Mouse (Mus musculus): ENCODE measurements around the gene Slc5a2. TPM values are rescaled to one million over a fixed set of nuclear protein-coding genes. Genes with fewer than 3 reads are reported as not detected.

Gene Slc5a2
- polyA plus RNA-seq (2015; fragmentation: Nextera tagmentation; extraction: Ambion mirVana), result not detected in 2 replicates

GRCm38 (mm10) chr7:128265411-128265810 is at the start of gene Slc5a2:
Slc5a2 (plus strand) TSS chr7:128265657.
- no peaks in the 10 kb centered on the region for H3K4me1 ChIP-seq (replicated peaks; ENCODE audit: control insufficient read depth, insufficient read depth, low read length)
- TF ChIP-seq CTCF (IDR thresholded peaks at IDR 0.05; ENCODE audit: low read depth), result no peak
- WGBS, result 81% methylated on average over 6 of the region's 6 CpGs
- no peak within 1 kb of the TSS for H3K4me3 ChIP-seq (ENCODE audit: low read depth, low read length)
- H3K27me3 ChIP-seq (replicated peaks; ENCODE audit: control insufficient read depth, insufficient read depth, low read length), result no peaks in the 10 kb centered on the region
- H3K36me3 ChIP-seq (ENCODE audit: control insufficient read depth, insufficient read depth), result no peaks in the 10 kb centered on the region
- no peak for ATAC-seq
- H3K4me2 ChIP-seq (replicated peaks; ENCODE audit: low read depth), result no peak within 1 kb of the TSS
- H3K9me3 ChIP-seq (ENCODE audit: control insufficient read depth), result no peaks in the 10 kb centered on the region
- H3K9ac ChIP-seq (ENCODE audit: low read depth, low read length), result no peak within 1 kb of the TSS
- no peak within 1 kb of the TSS for H3K27ac ChIP-seq (ENCODE audit: low read depth, low read length)

GRCm38 (mm10) chr7:128219952-128220351 is 45.5 kb upstream of the Slc5a2 start:
- Histone ChIP-seq H3K36me3 (ENCODE audit: control insufficient read depth, insufficient read depth) (no peaks in the 10 kb centered on the region), H3K27ac (ENCODE audit: low read depth, low read length) (no peak overlapping the region), H3K9ac (ENCODE audit: low read depth, low read length) (no peak overlapping the region), H3K4me2 (replicated peaks; ENCODE audit: low read depth) (no peak overlapping the region), H3K9me3 (ENCODE audit: control insufficient read depth) (no peaks in the 10 kb centered on the region), H3K4me1 (replicated peaks; ENCODE audit: control insufficient read depth, insufficient read depth, low read length) (no peaks in the 10 kb centered on the region), H3K27me3 (replicated peaks; ENCODE audit: control insufficient read depth, insufficient read depth, low read length) (no peaks in the 10 kb centered on the region), H3K4me3 (ENCODE audit: low read depth, low read length) (no peak overlapping the region)
- no peak for TF ChIP-seq CTCF (IDR thresholded peaks at IDR 0.05; ENCODE audit: low read depth)
- WGBS, result 80% methylated on average over 4 of the region's 4 CpGs
- ATAC-seq, result no peak

GRCm38 (mm10) chr7:128220936-128221335 is 44.5 kb upstream of the Slc5a2 start:
- no peaks in the 10 kb centered on the region for H3K36me3 ChIP-seq (ENCODE audit: control insufficient read depth, insufficient read depth)
- H3K27ac ChIP-seq (ENCODE audit: low read depth, low read length), result no peak overlapping the region
- no peaks in the 10 kb centered on the region for H3K4me1 ChIP-seq (replicated peaks; ENCODE audit: control insufficient read depth, insufficient read depth, low read length)
- no peak overlapping the region for H3K4me2 ChIP-seq (replicated peaks; ENCODE audit: low read depth)
- no peak overlapping the region for H3K9ac ChIP-seq (ENCODE audit: low read depth, low read length)
- no peak for ATAC-seq
- H3K4me3 ChIP-seq (ENCODE audit: low read depth, low read length), result no peak overlapping the region
- no peaks in the 10 kb centered on the region for H3K27me3 ChIP-seq (replicated peaks; ENCODE audit: control insufficient read depth, insufficient read depth, low read length)
- no peak for TF ChIP-seq CTCF (IDR thresholded peaks at IDR 0.05; ENCODE audit: low read depth)
- H3K9me3 ChIP-seq (ENCODE audit: control insufficient read depth), result no peaks in the 10 kb centered on the region
- 78% methylated on average over 3 of the region's 3 CpGs for WGBS

- no peaks in the 10 kb centered on the region for H3K36me3 ChIP-seq (ENCODE audit: control insufficient read depth, insufficient read depth)
- H3K27ac ChIP-seq (ENCODE audit: low read depth, low read length), result no peak overlapping the region
- whole genome bisulfite sequencing, result 35% methylated on average over 8 of the region's 8 CpGs
- no peak overlapping the region for H3K4me2 ChIP-seq (replicated peaks; ENCODE audit: low read depth)
- no peak for TF ChIP-seq CTCF (IDR thresholded peaks at IDR 0.05; ENCODE audit: low read depth)
- no peak for ATAC-seq
- H3K27me3 ChIP-seq (replicated peaks; ENCODE audit: control insufficient read depth, insufficient read depth, low read length), result no peaks in the 10 kb centered on the region
- no peak overlapping the region for H3K4me3 ChIP-seq (ENCODE audit: low read depth, low read length)
- no peak overlapping the region for H3K9ac ChIP-seq (ENCODE audit: low read depth, low read length)
- no peaks in the 10 kb centered on the region for H3K4me1 ChIP-seq (replicated peaks; ENCODE audit: control insufficient read depth, insufficient read depth, low read length)
- no peaks in the 10 kb centered on the region for H3K9me3 ChIP-seq (ENCODE audit: control insufficient read depth)
Measured at GRCm38 (mm10) chr7:128231741-128232140, 33.7 kb upstream of the Slc5a2 start.

GRCm38 (mm10) chr7:128234796-128235195 is 30.7 kb upstream of the Slc5a2 start:
- no peaks in the 10 kb centered on the region for H3K9me3 ChIP-seq (ENCODE audit: control insufficient read depth)
- 78% methylated on average over 2 of the region's 2 CpGs for WGBS
- TF ChIP-seq CTCF (IDR thresholded peaks at IDR 0.05; ENCODE audit: low read depth), result no peak

GRCm38 (mm10) chr7:128235481-128235880 is 30.0 kb upstream of the Slc5a2 start:
- Histone ChIP-seq H3K4me1 (replicated peaks; ENCODE audit: control insufficient read depth, insufficient read depth, low read length) (no peaks in the 10 kb centered on the region), H3K27ac (ENCODE audit: low read depth, low read length) (no peak overlapping the region), H3K4me3 (ENCODE audit: low read depth, low read length) (no peak overlapping the region), H3K9ac (ENCODE audit: low read depth, low read length) (no peak overlapping the region), H3K4me2 (replicated peaks; ENCODE audit: low read depth) (no peak overlapping the region), H3K9me3 (ENCODE audit: control insufficient read depth) (no peaks in the 10 kb centered on the region), H3K36me3 (ENCODE audit: control insufficient read depth, insufficient read depth) (peaks cover 11% of the 10 kb centered on the region), H3K27me3 (replicated peaks; ENCODE audit: control insufficient read depth, insufficient read depth, low read length) (no peaks in the 10 kb centered on the region)
- TF ChIP-seq CTCF (IDR thresholded peaks at IDR 0.05; ENCODE audit: low read depth), result no peak
- 66% methylated on average over 1 of the region's 1 CpGs for WGBS
- no peak for ATAC-seq

More at GRCm38 (mm10) chr7:128234796-128235195, 30.7 kb upstream of the Slc5a2 start:
- no peaks in the 10 kb centered on the region for H3K4me1 ChIP-seq (replicated peaks; ENCODE audit: control insufficient read depth, insufficient read depth, low read length)
- H3K4me2 ChIP-seq (replicated peaks; ENCODE audit: low read depth), result no peak overlapping the region
- H3K36me3 ChIP-seq (ENCODE audit: control insufficient read depth, insufficient read depth), result peaks cover 4% of the 10 kb centered on the region; the same call in 1 of the 2 replicates
- H3K9ac ChIP-seq (ENCODE audit: low read depth, low read length), result no peak overlapping the region
- H3K27ac ChIP-seq (ENCODE audit: low read depth, low read length), result no peak overlapping the region
- ATAC-seq, result no peak
- H3K27me3 ChIP-seq (replicated peaks; ENCODE audit: control insufficient read depth, insufficient read depth, low read length), result no peaks in the 10 kb centered on the region
- H3K4me3 ChIP-seq (ENCODE audit: low read depth, low read length), result no peak overlapping the region

GRCm38 (mm10) chr7:128236426-128236825 is 29.0 kb upstream of the Slc5a2 start:
- TF ChIP-seq CTCF (IDR thresholded peaks at IDR 0.05; ENCODE audit: low read depth), result no peak
- no peak overlapping the region for H3K9ac ChIP-seq (ENCODE audit: low read depth, low read length)
- H3K4me2 ChIP-seq (replicated peaks; ENCODE audit: low read depth), result peak overlapping the region; percentile 81
- H3K27ac ChIP-seq (ENCODE audit: low read depth, low read length), result 0 out of 2 replicates have a peak overlapping the region, but pooled peaks have one; percentile 99
- H3K36me3 ChIP-seq (ENCODE audit: control insufficient read depth, insufficient read depth), result peaks cover 20% of the 10 kb centered on the region
- no peaks in the 10 kb centered on the region for H3K27me3 ChIP-seq (replicated peaks; ENCODE audit: control insufficient read depth, insufficient read depth, low read length)
- no peak overlapping the region for H3K4me3 ChIP-seq (ENCODE audit: low read depth, low read length)
- no peak for ATAC-seq
- no peaks in the 10 kb centered on the region for H3K4me1 ChIP-seq (replicated peaks; ENCODE audit: control insufficient read depth, insufficient read depth, low read length)
- no peaks in the 10 kb centered on the region for H3K9me3 ChIP-seq (ENCODE audit: control insufficient read depth)
- WGBS, result 92% methylated on average over 13 of the region's 13 CpGs

All from intestine, postnatal 0 days (tissue).